Mouse (Mus musculus): Measurements from ENCODE around the gene Cd300lb. TPM values are rescaled to one million over a fixed set of nuclear protein-coding genes. Genes with fewer than 3 reads are reported as not detected.

Gene Cd300lb
- polyA plus RNA-seq (2012; rRNA removed), result 0.56 and 0.58 TPM in 2 replicates

GRCm38 (mm10) chr11:114934144-114934543 lies at the start of gene Cd300lb:
Cd300lb (minus strand) TSS chr11:114934386.

GRCm38 (mm10) chr11:114968752-114969207 lies 34.6 kb upstream of the Cd300lb start, which contains the start of gene Cd300c:
Cd300c (minus strand) TSS chr11:114969157.

GRCm38 (mm10) chr11:114889991-114890518 lies 44.1 kb downstream of the Cd300lb start, which contains the start of gene Cd300a:
Cd300a (plus strand) TSS chr11:114890041.

Other genes with a start within 250 kb of the Cd300lb start
- 0.02 and 0.03 TPM in 2 replicates for gene Dnaic2, start 207.0 kb downstream of the Cd300lb start, polyA plus RNA-seq (2012; rRNA removed)
- 0.10 and 0.14 TPM in 2 replicates for gene Kif19a, start 169.0 kb downstream of the Cd300lb start, polyA plus RNA-seq (2012; rRNA removed)
- 0.07 TPM in 1 of 2 replicates, not detected in the other for gene Btbd17, start 138.4 kb downstream of the Cd300lb start, polyA plus RNA-seq (2012; rRNA removed)
- gene Gpr142, start 135.5 kb downstream of the Cd300lb start, polyA plus RNA-seq (2012; rRNA removed), result not detected in 2 replicates
- 4.4 and 5.2 TPM in 2 replicates for gene Gprc5c, start 83.2 kb downstream of the Cd300lb start, polyA plus RNA-seq (2012; rRNA removed)
- 1.9 and 2.8 TPM in 2 replicates for gene Cd300a, start 44.3 kb downstream of the Cd300lb start, polyA plus RNA-seq (2012; rRNA removed)
- 0.08 and 0.09 TPM in 2 replicates for gene Cd300c, start 34.8 kb upstream of the Cd300lb start, polyA plus RNA-seq (2012; rRNA removed)
- 0.85 and 1.1 TPM in 2 replicates for gene Cd300ld, start 55.5 kb upstream of the Cd300lb start, polyA plus RNA-seq (2012; rRNA removed)
- gene Cd300c2, start 67.5 kb upstream of the Cd300lb start, polyA plus RNA-seq (2012; rRNA removed), result 4.0 and 6.0 TPM in 2 replicates
- not detected in 2 replicates for gene Cd300ld2, start 81.8 kb upstream of the Cd300lb start, polyA plus RNA-seq (2012; rRNA removed)
- 0.07 TPM in 1 of 2 replicates, not detected in the other for gene Cd300ld4, start 92.6 kb upstream of the Cd300lb start, polyA plus RNA-seq (2012; rRNA removed)
- 0.06 and 0.15 TPM in 2 replicates for gene Cd300ld5, start 103.4 kb upstream of the Cd300lb start, polyA plus RNA-seq (2012; rRNA removed)
- 0.53 and 0.97 TPM in 2 replicates for gene Cd300ld3, start 114.0 kb upstream of the Cd300lb start, polyA plus RNA-seq (2012; rRNA removed)
- 0.50 and 0.73 TPM in 2 replicates for gene Cd300e, start 127.8 kb upstream of the Cd300lb start, polyA plus RNA-seq (2012; rRNA removed)
- gene Rab37, start 157.0 kb upstream of the Cd300lb start, polyA plus RNA-seq (2012; rRNA removed), result 1.6 and 1.8 TPM in 2 replicates
- 1.7 and 2.1 TPM in 2 replicates for gene Cd300lf, start 199.6 kb upstream of the Cd300lb start, polyA plus RNA-seq (2012; rRNA removed)
- gene Slc9a3r1, start 229.0 kb upstream of the Cd300lb start, polyA plus RNA-seq (2012; rRNA removed), result 37.4 and 43.9 TPM in 2 replicates

All from liver, embryonic 14 days (tissue).